Comparison of ENCODE assay signal across 20 mouse cellular contexts in genomic region chr2:150578603-150579002, GRCm38 (mm10). TPM values are rescaled to one million over a fixed set of nuclear protein-coding genes. Genes with fewer than 3 reads are reported as not detected.
A peak's percentile ranks its signal among the peaks of the same experiment; 100 is the strongest.
DNase-seq lines count a peak whose midpoint lies in the region; ATAC-seq and TF ChIP-seq lines count a peak whose summit lies in the region.
"Had no signal": no experiment of that assay in that cellular context is flagged by ENCODE, and none has a peak within 500 bp of the region (broad histone marks: within the 10 kb centered on the region; RNA-seq: fewer than 3 reads in every experiment).

No protein-coding gene starts in this region.

- H3K4me3 ChIP-seq in liver, postnatal 0 days (ENCODE audit: low read depth, low read length), result no peak overlapping the region
- H3K4me3 ChIP-seq in liver, embryonic 11.5 days (ENCODE audit: low read depth, low read length), result no peak overlapping the region
- no peak overlapping the region for H3K4me3 ChIP-seq in limb, embryonic 10.5 days
- H3K4me3 ChIP-seq: embryonic facial prominence, embryonic 12.5 days; erythroblast, embryonic 14.5 days; forebrain, embryonic 13.5 days; limb, embryonic 15.5 days; midbrain, embryonic 15.5 days had no signal

- WGBS in liver, postnatal 0 days (ENCODE audit: insufficient replicate concordance), result 77% methylated on average over 5 of the region's 5 CpGs
- WGBS in liver, embryonic 11.5 days, result 85% methylated on average over 5 of the region's 5 CpGs
- WGBS in limb, embryonic 10.5 days, result 86% methylated on average over 5 of the region's 5 CpGs

- no peak overlapping the region for H3K27ac ChIP-seq in liver, postnatal 0 days (ENCODE audit: low read depth)
- H3K27ac ChIP-seq in liver, embryonic 11.5 days (ENCODE audit: low read depth, low read length), result no peak overlapping the region
- no peak overlapping the region for H3K27ac ChIP-seq in limb, embryonic 10.5 days
- H3K27ac ChIP-seq: embryonic facial prominence, embryonic 12.5 days; forebrain, embryonic 13.5 days; limb, embryonic 15.5 days; midbrain, embryonic 15.5 days had no signal

- no peak overlapping the region for H3K4me2 ChIP-seq in liver, postnatal 0 days (ENCODE audit: low read depth, low read length)
- H3K4me2 ChIP-seq in liver, embryonic 11.5 days, result no peak overlapping the region
- H3K4me2 ChIP-seq: embryonic facial prominence, embryonic 12.5 days; forebrain, embryonic 13.5 days; limb, embryonic 15.5 days; midbrain, embryonic 15.5 days had no signal

- H3K9ac ChIP-seq in liver, postnatal 0 days (replicated peaks), result no peak overlapping the region
- no peak overlapping the region for H3K9ac ChIP-seq in liver, embryonic 11.5 days (ENCODE audit: low read depth, low read length)
- H3K9ac ChIP-seq: embryonic facial prominence, embryonic 12.5 days; forebrain, embryonic 13.5 days; limb, embryonic 15.5 days; midbrain, embryonic 15.5 days had no signal

- TF ChIP-seq EP300 in liver, postnatal 0 days (IDR thresholded peaks at IDR 0.05; ENCODE audit: low read depth), result no peak

- H3K27me3 ChIP-seq in liver, postnatal 0 days (ENCODE audit: insufficient read depth, low read length), result no peaks in the 10 kb centered on the region
- H3K27me3 ChIP-seq in liver, embryonic 11.5 days (replicated peaks; ENCODE audit: control insufficient read depth, insufficient read depth, low read length), result no peaks in the 10 kb centered on the region
- no peaks in the 10 kb centered on the region for H3K27me3 ChIP-seq in limb, embryonic 10.5 days (ENCODE audit: low read depth, poor library complexity, severe bottlenecking)
- H3K27me3 ChIP-seq: embryonic facial prominence, embryonic 12.5 days; forebrain, embryonic 13.5 days; limb, embryonic 15.5 days; midbrain, embryonic 15.5 days had no signal

- peaks cover 11% of the 10 kb centered on the region; the same call in 1 of the 2 replicates for H3K36me3 ChIP-seq in liver, postnatal 0 days (replicated peaks; ENCODE audit: insufficient read depth, low read length)
- H3K36me3 ChIP-seq in liver, embryonic 11.5 days (ENCODE audit: control insufficient read depth, insufficient read depth, low read length), result no peaks in the 10 kb centered on the region; the same call in 1 of the 2 replicates
- peaks cover 6% of the 10 kb centered on the region for H3K36me3 ChIP-seq in limb, embryonic 10.5 days

- peak; percentile 5 for DNase-seq in liver, postnatal 0 days
- DNase-seq in liver, embryonic 11.5 days (ENCODE audit: low spot score), result no peak
- peak; percentile 52 for DNase-seq in CD8-positive naive resting alpha-beta T cell, adult 2 months (ENCODE audit: low read depth in 2 of 2, low spot score in 2 of 2)
- DNase-seq in thymus, postnatal 36 days, result peak; percentile 39 to 47
- no peak for DNase-seq in layer of hippocampus, adult 8-10 months (ENCODE audit: low spot score in 2 of 2)
- DNase-seq in limb, embryonic 10.5 days (ENCODE audit: low spot score), result no peak
- DNase-seq: adrenal gland, postnatal 10 days; cerebellum, adult 9-10 months; heart, adult 18-20 months; kidney, adult 2 months; kidney, postnatal 25 days; lung, postnatal 14 days had no signal

- no peak for ATAC-seq in liver, postnatal 0 days
- ATAC-seq in liver, embryonic 11.5 days (replicated peaks; ENCODE audit: low FRiP score), result no peak
- ATAC-seq in neutrophil, adult 5-6 weeks (ENCODE audit: extremely low read depth, insufficient number of reproducible peaks, low FRiP score, poor library complexity, severe bottlenecking), result peak; percentile 39; the same call in 1 of the 2 replicates
- ATAC-seq: forebrain, embryonic 13.5 days; midbrain, embryonic 15.5 days had no signal

- no peaks in the 10 kb centered on the region for H3K4me1 ChIP-seq in liver, postnatal 0 days (ENCODE audit: insufficient read depth)
- H3K4me1 ChIP-seq in liver, embryonic 11.5 days (replicated peaks; ENCODE audit: control insufficient read depth, insufficient read depth, low read length), result no peaks in the 10 kb centered on the region
- no peaks in the 10 kb centered on the region for H3K4me1 ChIP-seq in limb, embryonic 10.5 days
- H3K4me1 ChIP-seq: embryonic facial prominence, embryonic 12.5 days; forebrain, embryonic 13.5 days; limb, embryonic 15.5 days; midbrain, embryonic 15.5 days had no signal

- no peaks in the 10 kb centered on the region for H3K9me3 ChIP-seq in liver, postnatal 0 days (ENCODE audit: low read length)
- H3K9me3 ChIP-seq in liver, embryonic 11.5 days (ENCODE audit: control insufficient read depth, low read length), result no peaks in the 10 kb centered on the region
- no peaks in the 10 kb centered on the region for H3K9me3 ChIP-seq in limb, embryonic 10.5 days (replicated peaks)
- H3K9me3 ChIP-seq: embryonic facial prominence, embryonic 12.5 days; forebrain, embryonic 13.5 days; limb, embryonic 15.5 days; midbrain, embryonic 15.5 days had no signal

- no peak for TF ChIP-seq CTCF in liver, postnatal 0 days (IDR thresholded peaks at IDR 0.05; ENCODE audit: low read depth)

RNA-seq across cellular contexts. Expression of gene Cst7, which starts 8.4 kb away (rescaled TPM):
- polyA plus RNA-seq in liver, postnatal 0 days (2015; fragmentation: Nextera tagmentation; extraction: Ambion mirVana), result 7.5 and 8.2 TPM in 2 replicates
- polyA plus RNA-seq in liver, embryonic 11.5 days (2014; fragmentation: Nextera tagmentation; extraction: Ambion mirVana), result 3.7 and 4.2 TPM in 2 replicates
- 2.3 and 7.6 TPM in 2 replicates for total RNA-seq in neutrophil, adult 5-6 weeks (2017)
- 100 to 1,000 TPM in 2 of 4 experiments, not detected in 2; 138 to 173 TPM for total RNA-seq in layer of hippocampus, adult 8-10 months (2022)
- polyA plus RNA-seq in limb, embryonic 10.5 days (2016; fragmentation: Nextera tagmentation; extraction: Ambion mirVana), result not detected in 2 replicates
- total RNA-seq: layer of hippocampus, postnatal 10 days; left cerebral cortex, postnatal 10 days had no signal

RNA-seq across cellular contexts. Expression of gene Apmap, which starts 29.8 kb away (rescaled TPM):
- polyA plus RNA-seq in liver, postnatal 0 days (2015; fragmentation: Nextera tagmentation; extraction: Ambion mirVana), result 38.4 and 46.0 TPM in 2 replicates
- polyA plus RNA-seq in liver, embryonic 11.5 days (2014; fragmentation: Nextera tagmentation; extraction: Ambion mirVana), result 35.0 and 38.9 TPM in 2 replicates
- total RNA-seq in neutrophil, adult 5-6 weeks (2017), result 23.9 and 25.6 TPM in 2 replicates
- 10 to 100 TPM; 56.6 to 61.9 (median 58.1) TPM for total RNA-seq in layer of hippocampus, adult 8-10 months (2022)
- 26.6 and 28.9 TPM in 2 replicates for polyA plus RNA-seq in limb, embryonic 10.5 days (2016; fragmentation: Nextera tagmentation; extraction: Ambion mirVana)

Comparison
In these comparisons a context has a peak if more than half of its experiments do, and no peak if none do; other contexts are left out.
1. DNase-seq: peak in liver, postnatal 0 days (single experiment), CD8-positive naive resting alpha-beta T cell, adult 2 months (2 of 2) and thymus, postnatal 36 days (2 of 2); none in liver, embryonic 11.5 days (single experiment), layer of hippocampus, adult 8-10 months (0 of 2) and limb, embryonic 10.5 days (single experiment).